Mouse (Mus musculus) telencephalon, adult 2 months (tissue): ENCODE data around the gene Eif4a1.
"Not testable (repeated sequence)": the region's sequence is repeated elsewhere in the genome, so short reads cannot be mapped to it uniquely, and the experiment has no call there.

Source experiments
- DNase-seq: peaks from one replicate; pipeline ENCODE4 v3.0.0-alpha.2; 2011; ENCODE audit warnings: low read depth, low spot score

Eif4a1 gene

DNA sequence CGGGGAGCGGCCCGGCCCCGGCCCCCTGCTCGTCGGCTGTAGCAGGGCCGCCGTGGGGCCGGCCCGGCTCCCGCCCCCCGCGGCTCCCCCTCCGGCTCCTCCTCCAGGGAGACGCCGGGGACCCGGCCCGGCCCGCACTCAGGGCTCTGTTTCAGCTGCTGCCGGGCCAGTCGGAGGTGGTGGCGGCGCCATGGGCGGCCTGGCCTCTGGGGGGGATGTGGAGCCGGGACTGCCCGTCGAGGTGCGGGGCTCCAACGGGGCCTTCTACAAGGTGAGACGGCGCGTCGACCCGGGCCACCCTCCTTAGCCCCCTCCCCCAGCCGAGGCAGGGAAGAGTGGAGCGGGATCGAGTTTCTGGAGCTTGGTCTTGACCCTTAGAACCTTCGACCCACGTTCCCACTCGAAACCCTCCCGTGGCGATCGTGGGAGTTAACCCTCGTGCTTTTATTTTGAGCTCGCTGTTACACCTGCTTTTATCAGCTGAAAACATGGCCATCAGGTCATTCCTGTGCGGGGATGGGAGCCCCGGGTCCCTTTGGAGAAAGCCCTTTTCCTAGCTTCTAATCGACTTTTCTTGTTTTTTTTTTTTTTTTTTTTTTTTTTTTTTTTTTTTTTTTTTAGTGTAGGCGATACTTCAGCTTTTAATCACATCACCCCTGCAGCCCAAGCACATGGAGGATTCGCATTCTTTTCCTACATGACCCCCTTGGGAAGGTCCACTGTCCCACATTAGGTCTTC, 38.9 kb downstream of the Eif4a1 start:
- no peak for DNase-seq

DNA sequence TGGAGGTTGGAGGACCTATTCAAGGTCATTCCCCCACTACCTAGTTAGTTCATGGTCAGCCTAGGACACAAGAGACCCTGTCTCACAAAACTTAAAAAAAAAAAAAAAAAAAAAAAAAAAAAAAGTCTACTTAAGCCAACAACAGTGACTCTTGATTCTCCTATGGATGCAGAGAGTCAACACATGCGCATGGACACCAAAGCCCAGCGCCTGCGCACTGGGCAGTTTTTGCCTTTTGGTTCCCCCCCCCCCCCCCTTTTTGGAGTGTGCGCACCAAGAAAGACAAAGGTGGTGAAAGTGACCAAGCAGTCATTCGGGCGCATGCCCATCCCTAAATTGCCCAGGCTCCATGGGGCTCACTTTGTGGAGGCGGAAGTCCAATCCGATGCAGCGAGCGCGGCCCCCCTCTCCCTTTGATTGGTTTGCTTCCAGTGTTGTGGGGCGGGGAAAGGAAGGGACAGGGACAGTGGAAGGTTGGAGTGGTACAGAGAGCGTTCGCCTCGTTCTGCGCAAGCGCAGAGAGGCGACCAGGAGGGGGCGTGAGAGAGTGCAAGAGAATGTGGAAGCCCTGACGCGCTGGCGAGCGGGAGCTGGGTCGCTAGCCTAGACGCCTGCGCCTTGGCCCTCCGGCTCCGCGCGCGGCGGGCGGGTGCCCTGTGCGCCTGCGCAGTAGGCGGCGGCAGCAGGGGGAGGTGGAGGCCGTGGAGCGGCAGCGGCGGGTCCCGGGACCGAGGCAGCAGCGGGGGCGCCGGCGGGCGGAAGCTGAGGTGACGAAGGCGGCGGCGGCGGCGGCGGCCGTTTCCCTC, 39.7 kb downstream of the Eif4a1 start, which contains the start of gene Fxr2:
TSS of gene Fxr2 (plus strand) at position 707 of the 806 bp plus-strand sequence.
- peak; percentile 100 for DNase-seq

DNA sequence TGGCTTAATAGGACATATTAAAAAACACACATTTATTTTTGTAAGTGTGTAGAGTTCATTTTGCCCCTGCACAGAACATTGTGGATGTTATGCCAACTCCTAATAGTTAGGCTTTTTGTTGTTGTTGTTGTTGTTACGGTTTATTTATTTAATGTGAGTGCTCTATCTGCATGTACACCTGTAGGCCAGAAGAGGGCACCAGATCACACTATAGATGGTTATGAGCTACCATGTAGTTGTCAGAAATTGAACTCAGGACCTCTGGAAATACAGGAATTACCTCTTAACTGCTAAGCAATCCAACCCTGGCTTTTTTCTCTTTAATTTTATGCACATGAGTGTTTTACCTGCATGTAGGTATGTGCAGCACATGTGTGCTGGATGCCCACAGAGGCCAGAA, 42.4 kb downstream of the Eif4a1 start:
- DNase-seq, result no peak

DNA sequence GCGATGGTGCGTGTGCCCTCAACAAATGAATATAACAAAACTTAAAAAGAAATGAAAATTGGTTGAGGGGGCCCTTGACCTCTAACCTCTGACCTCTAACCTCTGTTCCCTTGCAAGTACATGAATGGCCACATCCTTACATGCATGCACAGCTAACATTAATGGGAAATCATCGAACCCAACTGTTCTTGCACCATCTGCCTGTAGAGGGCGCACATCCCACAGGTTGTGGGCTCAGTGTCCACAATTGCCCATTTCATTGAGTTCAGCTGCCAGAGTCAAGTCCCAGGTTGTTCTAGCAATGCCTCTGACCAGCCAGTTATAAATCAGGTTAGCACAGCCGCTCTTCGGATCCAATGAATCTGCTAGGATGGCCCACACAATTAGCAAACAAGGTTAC, 43.9 kb downstream of the Eif4a1 start:
- no peak for DNase-seq

DNA sequence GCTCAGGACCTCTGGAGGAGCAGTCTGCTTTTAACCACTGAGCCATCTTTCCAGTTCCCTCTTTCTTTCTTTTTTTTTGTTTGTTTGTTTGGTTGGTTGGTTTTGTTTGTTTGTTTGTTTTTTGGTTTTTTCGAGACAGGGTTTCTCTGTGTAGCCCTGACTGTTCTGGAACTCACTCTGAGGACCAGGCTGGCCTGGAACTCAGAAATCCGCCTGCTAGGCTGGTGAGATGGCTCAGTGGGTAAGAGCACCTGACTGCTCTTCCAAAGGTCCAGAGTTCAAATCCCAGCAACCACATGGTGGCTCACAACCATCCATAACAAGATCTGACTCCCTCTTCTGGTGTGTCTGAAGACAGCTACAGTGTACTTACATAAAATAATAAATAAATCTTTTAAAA, 47.9 kb downstream of the Eif4a1 start:
- DNase-seq, result not testable (repeated sequence)

DNA sequence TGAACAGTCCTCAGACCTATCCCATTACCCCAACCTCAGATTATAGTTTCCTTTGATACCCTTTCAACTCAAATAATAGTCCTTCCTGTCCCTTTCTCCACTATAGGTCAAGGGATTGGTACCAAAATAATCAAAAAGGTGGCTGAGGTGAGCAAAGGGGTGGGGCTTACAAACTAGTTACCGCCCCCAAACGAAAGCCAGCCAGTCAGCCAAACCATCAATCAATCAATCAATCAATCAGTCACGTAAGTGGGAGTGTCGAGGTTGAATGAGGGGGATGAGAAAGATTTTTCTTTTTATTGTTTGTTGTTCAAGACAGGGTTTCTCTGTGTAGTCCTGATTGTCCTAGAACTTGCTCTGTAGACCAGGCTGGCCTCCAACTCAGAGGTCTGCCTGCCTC, 49.2 kb downstream of the Eif4a1 start:
- no peak for DNase-seq

DNA sequence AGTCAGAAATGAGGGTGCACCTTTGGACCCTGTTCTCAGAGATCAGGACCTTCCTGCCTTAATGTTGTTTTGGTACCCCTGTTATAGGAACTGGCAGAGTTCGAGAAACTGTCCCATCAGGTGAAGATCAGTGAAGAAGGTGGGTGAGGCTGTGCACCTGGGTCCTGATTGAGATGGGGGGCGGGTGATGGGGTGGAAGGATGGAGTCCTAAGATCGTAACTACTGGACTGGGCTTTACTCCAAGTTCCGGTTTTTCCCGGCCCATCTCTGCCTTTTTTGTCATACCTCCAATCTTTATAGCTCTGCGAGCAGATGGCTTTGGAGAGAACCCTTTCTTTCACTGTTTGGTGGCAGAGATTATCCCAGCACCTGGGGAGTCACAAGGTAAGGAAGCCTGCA, 49.8 kb downstream of the Eif4a1 start:
- DNase-seq, result no peak

DNA sequence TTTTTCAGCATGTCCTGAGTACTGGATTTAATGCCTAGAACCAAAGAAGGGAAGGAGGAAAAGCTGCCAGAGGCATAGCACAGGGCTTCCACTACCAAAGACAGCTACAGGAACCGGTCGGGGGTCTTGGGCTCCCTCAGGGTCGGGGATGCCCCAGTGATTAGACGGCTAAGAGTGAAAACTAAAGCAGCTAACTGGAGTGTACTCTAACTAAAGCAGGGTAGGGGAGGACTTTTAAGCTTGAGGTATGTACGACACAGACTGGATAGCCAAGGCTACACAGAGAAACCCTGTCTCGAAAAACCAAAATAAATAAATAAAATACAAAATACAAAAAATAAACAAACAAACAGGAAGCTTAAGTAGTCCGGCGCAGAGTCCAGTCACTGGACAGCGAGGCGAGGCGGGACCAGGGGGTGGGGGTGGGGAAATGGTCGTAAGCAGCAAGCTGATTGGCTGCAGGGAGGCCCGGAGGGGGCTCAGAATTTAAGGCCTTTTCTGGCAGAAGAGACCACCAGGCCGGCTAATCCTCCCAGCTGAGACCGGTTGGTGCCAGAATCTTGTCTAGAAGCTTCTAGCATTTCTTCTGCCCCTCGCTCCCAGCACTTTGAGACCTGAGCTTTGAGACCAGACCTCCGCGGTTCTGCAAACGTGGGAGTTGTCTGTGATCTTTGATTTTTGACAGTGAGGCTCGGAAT, 50.5 kb downstream of the Eif4a1 start, which contains the start of gene Sat2:
TSS of gene Sat2 (plus strand) at position 454 of the 698 bp plus-strand sequence.
- peak; percentile 60 for DNase-seq

DNA sequence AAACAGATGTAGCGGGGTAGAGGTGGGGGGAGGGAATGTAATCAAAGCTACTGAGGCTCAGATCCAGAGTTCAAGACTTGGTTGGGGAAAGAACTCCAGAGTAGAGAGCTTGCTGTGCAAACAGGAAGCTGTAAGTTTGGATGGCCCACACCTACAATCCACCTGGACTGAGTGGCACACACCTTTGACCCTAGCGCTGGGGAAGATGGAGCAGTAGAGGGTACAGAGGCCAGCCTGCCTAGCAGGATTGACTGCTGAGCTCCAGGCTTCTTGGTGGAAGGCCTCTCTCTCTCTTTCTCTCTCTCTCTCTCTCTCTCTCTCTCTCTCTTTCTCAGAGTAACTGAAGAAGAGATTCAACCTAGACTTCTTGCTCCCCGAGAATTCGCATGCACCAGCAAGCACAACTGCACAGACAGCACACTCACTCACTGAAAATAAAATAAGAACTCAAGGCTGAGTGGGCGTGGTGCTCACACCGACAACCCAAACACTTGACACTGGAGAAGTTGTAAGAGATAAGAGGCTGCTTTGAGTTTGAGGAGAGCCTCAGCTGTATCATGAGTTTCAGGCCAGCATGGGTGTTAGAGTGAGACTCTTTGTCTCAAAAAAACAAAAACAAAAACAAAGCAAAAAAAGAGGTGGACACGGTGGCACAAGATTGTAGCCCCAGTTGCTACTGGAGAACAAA, 51.7 kb downstream of the Eif4a1 start:
- DNase-seq, result no peak

DNA sequence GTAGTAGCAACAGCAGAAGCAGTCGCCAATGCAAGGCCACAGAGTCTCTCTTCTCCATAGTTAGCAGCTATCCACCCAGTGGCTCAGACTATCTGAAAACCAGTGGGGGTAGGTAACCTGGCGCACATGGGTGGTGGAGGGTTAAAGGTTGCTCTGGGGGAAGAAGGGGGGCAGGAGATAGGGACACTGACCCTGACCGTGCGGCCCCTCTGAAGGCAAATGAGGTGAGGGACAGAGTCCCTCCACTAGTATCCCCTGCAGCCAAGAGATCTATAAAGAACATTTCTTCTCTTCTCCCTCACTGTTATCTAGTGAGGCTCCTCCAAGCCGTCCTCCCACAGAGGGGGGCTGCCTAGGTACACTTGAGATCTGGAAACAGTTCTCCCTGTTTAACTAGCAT, 54.4 kb downstream of the Eif4a1 start, which contains the start of gene Shbg:
TSS of gene Shbg (minus strand) at position 101 of the 400 bp plus-strand sequence.
- DNase-seq, result no peak
